Comparison of ENCODE assay signal across 8 mouse cellular contexts in the genomic region with DNA sequence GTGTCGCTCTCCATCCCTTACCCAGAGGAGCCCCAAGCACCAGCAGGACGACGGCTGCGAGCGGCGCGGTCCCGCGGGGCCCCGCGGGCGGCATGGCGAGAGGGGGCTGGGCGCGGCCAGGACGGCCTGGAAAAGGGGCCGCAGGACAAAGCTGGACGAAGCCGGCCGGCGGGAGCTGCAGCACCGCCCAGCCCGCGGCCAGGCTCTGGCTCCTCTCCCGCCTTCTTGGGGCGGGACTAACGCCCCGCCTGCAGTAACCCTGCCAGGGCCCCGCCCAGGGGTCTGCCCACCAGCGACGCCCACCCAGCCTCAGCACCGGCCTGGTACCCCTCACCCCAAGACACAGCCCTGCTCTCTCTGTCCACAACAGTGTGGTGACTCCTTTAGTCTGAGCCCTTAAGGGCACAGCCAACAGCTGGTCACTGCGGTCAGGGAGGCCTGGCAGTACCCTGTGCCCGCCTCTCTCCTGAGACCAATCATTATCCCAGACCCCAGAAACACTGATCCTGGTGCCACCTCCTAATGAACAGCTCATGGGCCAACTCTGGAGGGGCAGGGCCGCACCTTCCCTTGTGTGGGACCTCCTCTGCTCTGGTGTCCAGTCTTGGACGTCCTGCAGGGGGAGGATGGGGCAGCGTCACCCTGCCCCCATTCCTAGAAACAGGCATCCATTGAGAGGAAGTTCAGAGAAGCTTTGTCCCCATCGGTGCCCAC. TPM values are rescaled to one million over a fixed set of nuclear protein-coding genes. Genes with fewer than 3 reads are reported as not detected.
DNase-seq lines count a peak whose midpoint lies in the region; ATAC-seq and TF ChIP-seq lines count a peak whose summit lies in the region.

Gene Shisa4, minus strand, starts transcription at position 370 of the 714 bp plus-strand sequence.

- peaks cover 11% of the 10 kb centered on the region for H3K79me2 ChIP-seq in myocyte (ENCODE audit: control insufficient read depth, insufficient read depth)

- peak within 1 kb of the TSS; percentile 44 for H3ac ChIP-seq in myocyte (ENCODE audit: control insufficient read depth, insufficient read length)

- H3K36me3 ChIP-seq in embryonic facial prominence, embryonic 15.5 days, result no peaks in the 10 kb centered on the region
- H3K36me3 ChIP-seq in heart, embryonic 13.5 days, result no peaks in the 10 kb centered on the region
- no peaks in the 10 kb centered on the region for H3K36me3 ChIP-seq in kidney, postnatal 0 days (ENCODE audit: insufficient read depth, low read length)
- no peaks in the 10 kb centered on the region for H3K36me3 ChIP-seq in liver, embryonic 12.5 days
- H3K36me3 ChIP-seq in myocyte (ENCODE audit: control insufficient read depth, insufficient read depth), result no peaks in the 10 kb centered on the region

- 2% methylated on average over 32 of the region's 38 CpGs for WGBS in embryonic facial prominence, embryonic 15.5 days
- 3% methylated on average over 34 of the region's 38 CpGs for whole genome bisulfite sequencing in heart, embryonic 13.5 days
- 2% methylated on average over 26 of the region's 38 CpGs for WGBS in kidney, postnatal 0 days
- WGBS in liver, embryonic 12.5 days (ENCODE audit: insufficient replicate concordance), result 4% methylated on average over 38 of the region's 38 CpGs

- peak; percentile 87 for ATAC-seq in embryonic facial prominence, embryonic 15.5 days (ENCODE audit: insufficient number of reproducible peaks, low FRiP score, low TSS enrichment, low read depth)
- ATAC-seq in heart, embryonic 13.5 days (ENCODE audit: extremely low read depth, insufficient number of reproducible peaks, low FRiP score, low TSS enrichment), result peak; percentile 38; the same call in 1 of the 2 replicates
- peak; percentile 90 for ATAC-seq in kidney, postnatal 0 days (replicated peaks; ENCODE audit: low FRiP score, low read depth)
- ATAC-seq in liver, embryonic 12.5 days, result peak; percentile 56

- H3K9ac ChIP-seq in embryonic facial prominence, embryonic 15.5 days, result peak within 1 kb of the TSS; percentile 39
- peak within 1 kb of the TSS; percentile 85 for H3K9ac ChIP-seq in heart, embryonic 13.5 days
- peak within 1 kb of the TSS; percentile 77 for H3K9ac ChIP-seq in kidney, postnatal 0 days (ENCODE audit: low read depth, low read length)
- peak within 1 kb of the TSS; percentile 57 for H3K9ac ChIP-seq in liver, embryonic 12.5 days

- DNase-seq in 3134 (ENCODE audit: extremely low read depth, insufficient read length, low spot score), result peak; percentile 96
- DNase-seq in adrenal gland, postnatal 4 days (ENCODE audit: low spot score in 2 of 2), result peak in 1 of 2 experiments; percentile 36
- peak; percentile 88 for DNase-seq in kidney, postnatal 0 days (ENCODE audit: low spot score)
- peak; percentile 56 for DNase-seq in urinary bladder, postnatal 14 days (ENCODE audit: low spot score)

- peak; percentile 89 for TF ChIP-seq POLR2A in myocyte (IDR thresholded peaks at IDR 0.05; ENCODE audit: insufficient read length, low read depth)

- H3K27ac ChIP-seq in embryonic facial prominence, embryonic 15.5 days (replicated peaks), result 0 out of 2 replicates have a peak within 1 kb of the TSS, but pooled peaks have one; percentile 8
- H3K27ac ChIP-seq in heart, embryonic 13.5 days (replicated peaks), result peak within 1 kb of the TSS; percentile 44
- peak within 1 kb of the TSS; percentile 85 for H3K27ac ChIP-seq in kidney, postnatal 0 days
- no peak within 1 kb of the TSS for H3K27ac ChIP-seq in liver, embryonic 12.5 days

- H3K4me1 ChIP-seq in embryonic facial prominence, embryonic 15.5 days, result peaks cover 15% of the 10 kb centered on the region
- H3K4me1 ChIP-seq in heart, embryonic 13.5 days, result peaks cover 57% of the 10 kb centered on the region
- no peaks in the 10 kb centered on the region for H3K4me1 ChIP-seq in kidney, postnatal 0 days (replicated peaks; ENCODE audit: insufficient read depth, low read length)
- peaks cover 11% of the 10 kb centered on the region; the same call in 1 of the 2 replicates for H3K4me1 ChIP-seq in liver, embryonic 12.5 days

- peak; percentile 38; the same call in 1 of the 2 replicates for TF ChIP-seq CTCF in kidney, postnatal 0 days (IDR thresholded peaks at IDR 0.05; ENCODE audit: low read depth)

- H3K27me3 ChIP-seq in embryonic facial prominence, embryonic 15.5 days, result no peaks in the 10 kb centered on the region
- H3K27me3 ChIP-seq in heart, embryonic 13.5 days (replicated peaks), result 0 out of 2 replicates have a peak, but pooled peaks cover 12% of the 10 kb centered on the region
- no peaks in the 10 kb centered on the region for H3K27me3 ChIP-seq in kidney, postnatal 0 days (ENCODE audit: insufficient read depth, low read length)
- peaks cover 60% of the 10 kb centered on the region for H3K27me3 ChIP-seq in liver, embryonic 12.5 days (replicated peaks)
- H3K27me3 ChIP-seq in myocyte (ENCODE audit: control insufficient read depth, insufficient read depth, insufficient read length), result no peaks in the 10 kb centered on the region

- peak within 1 kb of the TSS; percentile 90 for H3K4me2 ChIP-seq in embryonic facial prominence, embryonic 15.5 days (replicated peaks)
- H3K4me2 ChIP-seq in heart, embryonic 13.5 days, result peak within 1 kb of the TSS; percentile 97
- H3K4me2 ChIP-seq in kidney, postnatal 0 days (ENCODE audit: low read length), result peak within 1 kb of the TSS; percentile 97
- peak within 1 kb of the TSS; percentile 76 for H3K4me2 ChIP-seq in liver, embryonic 12.5 days
- peak within 1 kb of the TSS; percentile 85 for H3K4me2 ChIP-seq in myocyte (ENCODE audit: low read depth)

- no peaks in the 10 kb centered on the region for H3K9me3 ChIP-seq in embryonic facial prominence, embryonic 15.5 days (replicated peaks)
- H3K9me3 ChIP-seq in heart, embryonic 13.5 days, result no peaks in the 10 kb centered on the region
- H3K9me3 ChIP-seq in kidney, postnatal 0 days (replicated peaks; ENCODE audit: low read length), result no peaks in the 10 kb centered on the region
- H3K9me3 ChIP-seq in liver, embryonic 12.5 days (replicated peaks), result no peaks in the 10 kb centered on the region

- peak within 1 kb of the TSS; percentile 58 for H3K4me3 ChIP-seq in embryonic facial prominence, embryonic 15.5 days (replicated peaks)
- H3K4me3 ChIP-seq in heart, embryonic 13.5 days, result peak within 1 kb of the TSS; percentile 70
- peak within 1 kb of the TSS; percentile 61 for H3K4me3 ChIP-seq in kidney, postnatal 0 days (replicated peaks; ENCODE audit: low read depth, low read length)
- H3K4me3 ChIP-seq in liver, embryonic 12.5 days, result peak within 1 kb of the TSS; percentile 53
- peak within 1 kb of the TSS; percentile 81 for H3K4me3 ChIP-seq in myocyte

TF ChIP-seq in myocyte, 11 proteins besides CTCF, POLR2A, EP300 and RAD21:
- peak; percentile 44 for TF ChIP-seq TCF3 (IDR thresholded peaks at IDR 0.05; ENCODE audit: insufficient read length, low read depth)
- TF ChIP-seq MYOD1 (IDR thresholded peaks at IDR 0.05; ENCODE audit: control insufficient read depth in 1 of 3, insufficient read length in 2 of 3, low read depth in 2 of 3), result peak; percentile 26 to 87 (median 87)
- no peak for TF ChIP-seq MAX (IDR thresholded peaks at IDR 0.05; ENCODE audit: low read depth)
- peak; percentile 68 to 91 (median 76) for TF ChIP-seq MYOG (IDR thresholded peaks at IDR 0.05; ENCODE audit: control insufficient read depth in 1 of 3, insufficient read depth in 1 of 3, insufficient read length in 2 of 3, low read depth in 2 of 3)

RNA-seq across cellular contexts. Expression of gene Shisa4, which starts in this region (rescaled TPM):
- 10 to 100 TPM; 25.8 to 27.0 TPM for total RNA-seq in adrenal gland, postnatal 4 days (2021)
- 30.8 and 32.3 TPM in 2 replicates for polyA plus RNA-seq in embryonic facial prominence, embryonic 15.5 days (2015; fragmentation: Nextera tagmentation; extraction: Ambion mirVana)
- 27.5 and 30.8 TPM in 2 replicates for polyA plus RNA-seq in heart, embryonic 13.5 days (2015; fragmentation: Nextera tagmentation; extraction: Ambion mirVana)
- polyA plus RNA-seq in kidney, postnatal 0 days (2015; fragmentation: Nextera tagmentation; extraction: Ambion mirVana), result 42.9 and 50.7 TPM in 2 replicates
- 5.4 and 5.5 TPM in 2 replicates for polyA plus RNA-seq in liver, embryonic 12.5 days (2016; fragmentation: Nextera tagmentation; extraction: Ambion mirVana)
- 92.0 TPM for polyA plus RNA-seq in myocyte (2012; fragmentation: generic; extraction: Trizol)

Comparison
In these comparisons a context has a peak if more than half of its experiments do, and no peak if none do; other contexts are left out.
1. ATAC-seq: peak in every context shown above with its lines; median percentile 90 in kidney, postnatal 0 days; 87 in embryonic facial prominence, embryonic 15.5 days; 56 in liver, embryonic 12.5 days; 38 in heart, embryonic 13.5 days.